Mouse (Mus musculus) C2C12 (cell line): ENCODE results near the gene Mrpl35.
"Not testable (repeated sequence)": the region's sequence is repeated elsewhere in the genome, so short reads cannot be mapped to it uniquely, and the experiment has no call there.

Source experiments
- CEBPB ChIP-seq: IDR thresholded peaks from one replicate; pipeline ENCODE4 v1.6.1; 2011; ENCODE audit warnings: low read depth, mild to moderate bottlenecking, control low read depth, moderate library complexity
- CTCF ChIP-seq: IDR thresholded peaks from one replicate; pipeline ENCODE4 v1.5.1; 2011; ENCODE audit not compliant: control insufficient read depth, insufficient read depth, insufficient read length
- MYOD1 ChIP-seq: IDR thresholded peaks from one replicate; pipeline ENCODE4 v1.6.1; 2011; ENCODE audit warnings: low read depth; ENCODE audit not compliant: control insufficient read depth, insufficient read length
- MYOG ChIP-seq: IDR thresholded peaks from one replicate; pipeline ENCODE4 v1.6.1; 2011; ENCODE audit not compliant: control insufficient read depth, insufficient read length; ENCODE audit errors: extremely low read depth

- not testable (repeated sequence) for TF ChIP-seq MYOG, CTCF, MYOD1, CEBPB
Measured at GRCm38 (mm10) chr6:71846906-71847305, 20.1 kb upstream of the Mrpl35 start.
